Mouse (Mus musculus): ENCODE measurements around the gene Ankrd55. TPM values are rescaled to one million over a fixed set of nuclear protein-coding genes. Genes with fewer than 3 reads are reported as not detected.

Gene Ankrd55
- 14.6 and 17.2 TPM in 2 replicates for polyA plus RNA-seq (2015; fragmentation: Nextera tagmentation; extraction: Ambion mirVana)

GRCm38 (mm10) chr13:112288225-112289178, at the start of gene Ankrd55:
Gene Ankrd55, plus strand, starts transcription at chr13:112288451.

Other genes with a start within 250 kb of the Ankrd55 start
- 20.4 and 21.1 TPM in 2 replicates for gene Il6st, start 175.6 kb downstream of the Ankrd55 start, polyA plus RNA-seq (2015; fragmentation: Nextera tagmentation; extraction: Ambion mirVana)

All from neural tube, postnatal 0 days (tissue).